Mouse (Mus musculus): ENCODE measurements around the gene Il18r1.

- TF ChIP-seq CTCF (IDR thresholded peaks at IDR 0.05; ENCODE audit: control insufficient read depth, insufficient read depth, insufficient read length) (no peak), USF1 (IDR thresholded peaks at IDR 0.05; ENCODE audit: low read depth) (no peak), CEBPB (IDR thresholded peaks at IDR 0.05; ENCODE audit: low read depth) (no peak), MAX (IDR thresholded peaks at IDR 0.05) (no peak)
These were observed 28.0 kb upstream of the Il18r1 start for GRCm38 (mm10) chr1:40437340-40437739.

Data from C2C12 (cell line).